ENCODE assay signal across 27 mouse cellular contexts in genomic region chr9:70650260-70650659, GRCm38 (mm10). TPM values are rescaled to one million over a fixed set of nuclear protein-coding genes. Genes with fewer than 3 reads are reported as not detected.
"Had no signal": no experiment of that assay in that cellular context is flagged by ENCODE, and none has a peak within 500 bp of the region (broad histone marks: within the 10 kb centered on the region; RNA-seq: fewer than 3 reads in every experiment).

No protein-coding gene starts in this region.

- H3K4me3 ChIP-seq: heart, embryonic 10.5 days; heart, embryonic 13.5 days; heart, embryonic 15.5 days; hindbrain, embryonic 13.5 days; hindbrain, embryonic 15.5 days; kidney, embryonic 15.5 days; left cerebral cortex, adult 2 months; limb, embryonic 10.5 days; limb, embryonic 12.5 days had no signal

- H3K36me3 ChIP-seq: heart, embryonic 10.5 days; heart, embryonic 15.5 days; hindbrain, embryonic 15.5 days; limb, embryonic 10.5 days; limb, embryonic 12.5 days had no signal

- H3K27me3 ChIP-seq: heart, embryonic 13.5 days; heart, embryonic 15.5 days; hindbrain, embryonic 13.5 days; hindbrain, embryonic 15.5 days; kidney, embryonic 15.5 days; limb, embryonic 12.5 days had no signal

- DNase-seq: gastrocnemius, postnatal 14 days; gastrocnemius, postnatal 36 days; heart, adult 18-20 months; heart, postnatal 14 days; heart, postnatal 36 days; kidney, adult 11 months; kidney, adult 2 months; kidney, adult 9 months; kidney, postnatal 14 days; kidney, postnatal 36 days; layer of hippocampus, adult 9-11 months; liver had no signal

- H3K4me2 ChIP-seq: heart, embryonic 13.5 days; heart, embryonic 15.5 days; hindbrain, embryonic 13.5 days; hindbrain, embryonic 15.5 days; kidney, embryonic 15.5 days; limb, embryonic 12.5 days; liver, embryonic 11.5 days had no signal

- H3K27ac ChIP-seq: heart, embryonic 10.5 days; heart, embryonic 13.5 days; heart, embryonic 15.5 days; hindbrain, embryonic 13.5 days; hindbrain, embryonic 15.5 days; hindbrain, postnatal 0 days; kidney, embryonic 15.5 days; kidney, postnatal 0 days; left cerebral cortex, adult 2 months; limb, embryonic 10.5 days; limb, embryonic 12.5 days had no signal

- ATAC-seq: hindbrain, postnatal 0 days; intestine, embryonic 16.5 days had no signal

- H3K9me3 ChIP-seq: heart, embryonic 10.5 days; heart, embryonic 13.5 days; heart, embryonic 15.5 days; hindbrain, embryonic 13.5 days; hindbrain, embryonic 15.5 days; kidney, embryonic 15.5 days; limb, embryonic 10.5 days; limb, embryonic 12.5 days had no signal

- H3K9ac ChIP-seq: heart, embryonic 13.5 days; heart, embryonic 15.5 days; hindbrain, embryonic 13.5 days; hindbrain, embryonic 15.5 days; kidney, embryonic 15.5 days; limb, embryonic 12.5 days had no signal

- H3K4me1 ChIP-seq: heart, embryonic 10.5 days; limb, embryonic 10.5 days; limb, embryonic 12.5 days had no signal

RNA-seq across cellular contexts. Expression of gene Gm10642, which starts 5.8 kb away (rescaled TPM):
- total RNA-seq: gastrocnemius, adult 18-20 months; hematopoietic stem cell, adult 5-6 weeks had no signal
